Mouse (Mus musculus) limb, embryonic 14.5 days (tissue): Measurements from ENCODE around the gene Ebf3. TPM values are rescaled to one million over a fixed set of nuclear protein-coding genes. Genes with fewer than 3 reads are reported as not detected.
A peak's percentile ranks its signal among the peaks of the same experiment; 100 is the strongest.

Experiments used
- ATAC-seq: fragments of 200-750 bp; cut with Nextera tagmentation; 2 replicates; pipeline ENCODE4 v1.8.0; 2017; ENCODE audit warnings: low read depth, moderate number of reproducible peaks, moderate TSS enrichment; ENCODE audit not compliant: low FRiP score
- DNase-seq: peaks from one replicate; pipeline ENCODE4 v3.0.0-alpha.2; 2015; ENCODE audit warnings: low spot score
- H3K27ac ChIP-seq: fragments of 300-500 bp; sonication (generic); replicated peaks from 2 replicates; pipeline ENCODE4 v1.5.1; 2014; ENCODE audit warnings: low read depth, mild to moderate bottlenecking, low read length, moderate library complexity, mixed read lengths
- H3K27me3 ChIP-seq: fragments of 300-500 bp; sonication (generic); 2 replicates; pipeline ENCODE4 v1.6.1; 2014; ENCODE audit warnings: low read length, mixed read lengths; ENCODE audit not compliant: control insufficient read depth, insufficient read depth
- H3K36me3 ChIP-seq: fragments of 300-500 bp; sonication (generic); 2 replicates; pipeline ENCODE4 v1.6.1; 2014; ENCODE audit warnings: mild to moderate bottlenecking, low read length, moderate library complexity, mixed read lengths; ENCODE audit not compliant: control insufficient read depth, insufficient read depth
- H3K4me1 ChIP-seq: fragments of 300-500 bp; sonication (generic); 2 replicates; pipeline ENCODE4 v1.6.1; 2014; ENCODE audit warnings: antibody characterized with exemption, low read length, mixed read lengths; ENCODE audit not compliant: control insufficient read depth, insufficient read depth
- H3K4me2 ChIP-seq: fragments of 300-500 bp; sonication (generic); replicated peaks from 2 replicates; pipeline ENCODE4 v1.6.1; 2014; ENCODE audit warnings: low read depth, mild to moderate bottlenecking, low read length, moderate library complexity; ENCODE audit not compliant: severe bottlenecking
- H3K4me3 ChIP-seq: fragments of 300-500 bp; sonication (generic); replicated peaks from 2 replicates; pipeline ENCODE4 v1.5.1; 2014; ENCODE audit warnings: low read length
- H3K9ac ChIP-seq: fragments of 300-500 bp; sonication (generic); 2 replicates; pipeline ENCODE4 v1.6.1; 2014; ENCODE audit warnings: mild to moderate bottlenecking, low read depth, low read length, moderate library complexity; ENCODE audit not compliant: severe bottlenecking
- H3K9me3 ChIP-seq: fragments of 300-500 bp; sonication (generic); 2 replicates; pipeline ENCODE4 v1.6.1; 2016; ENCODE audit warnings: low read length; ENCODE audit not compliant: control insufficient read depth
- POLR2A ChIP-seq: fragments of 200-500 bp; IDR thresholded peaks from 2 replicates; pipeline ENCODE4 v1.8.0; 2012; ENCODE audit warnings: inconsistent platforms, mild to moderate bottlenecking, moderate library complexity, borderline replicate concordance; ENCODE audit not compliant: insufficient read depth, insufficient read length; ENCODE audit errors: extremely low read depth
- whole genome bisulfite sequencing: fragments of 180-500 bp; shearing (Covaris S2); extraction: QIAGEN DNeasy Blood & Tissue Kit; methylation state at CpG from one replicate; pipeline ENCODE4 v1.1.7; 2014; 5-methylcytosine and 5-hydroxymethylcytosine counted together
- polyA plus RNA-seq, 2 experiments: library from polyadenylated mRNA; depleted of rRNA in 1 of 2; stranded (reverse) in 1 of 2; unstranded in 1 of 2; fragments of >200 nt; fragmentation: Nextera tagmentation in 1 of 2; extraction: Ambion mirVana in 1 of 2; gene quantifications; 2 replicates each; pipeline versions ENCODE4 v1.2.1 to v1.2.3; 2012 to 2014

Gene Ebf3
- polyA plus RNA-seq, 2 experiments = 15.3 to 80.3 TPM

DNA sequence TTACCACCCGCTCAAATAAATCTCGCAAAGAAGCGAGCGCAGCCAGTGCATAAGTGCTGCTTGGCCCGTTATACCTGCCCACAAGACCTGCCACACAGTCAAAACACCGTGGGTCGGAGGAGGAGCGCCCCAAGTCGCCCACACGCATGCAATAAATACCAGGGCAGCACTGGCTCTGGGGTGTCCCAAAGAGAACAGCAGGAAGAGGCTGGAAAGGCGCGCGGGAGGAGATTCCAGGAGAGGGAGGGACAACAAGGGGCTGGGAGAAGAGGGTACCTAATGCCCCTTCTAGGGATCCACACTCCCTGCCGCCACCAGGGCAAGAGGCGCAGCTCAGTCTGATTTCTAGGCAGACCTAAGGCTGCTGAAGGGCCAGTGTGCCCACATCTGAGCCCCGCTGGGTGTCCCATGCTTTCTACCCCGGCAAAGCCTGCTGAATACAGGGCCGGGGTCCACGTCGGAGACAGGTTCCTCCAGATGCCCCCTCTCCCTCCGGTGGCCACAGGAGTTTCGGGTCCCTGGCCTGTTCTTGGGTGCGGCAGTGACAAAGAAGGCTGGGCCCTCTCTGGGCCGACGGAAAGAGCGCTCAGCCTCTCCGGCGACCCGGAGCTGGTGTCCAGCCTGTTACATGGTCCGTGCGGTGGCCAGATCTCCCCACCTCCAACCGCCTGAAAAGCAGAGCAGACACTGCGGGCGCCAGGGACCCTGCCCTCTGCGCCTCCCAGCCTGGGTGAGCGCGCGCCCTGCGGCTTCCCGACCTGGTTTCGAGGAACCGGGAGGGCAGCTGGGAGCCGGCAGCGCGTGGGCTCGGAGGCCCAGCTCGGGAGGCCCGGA, 682 bp upstream of the Ebf3 start:
- peak overlapping the region; percentile 91 for H3K4me2 ChIP-seq
- under 1% methylated on average over 44 of the region's 48 CpGs for WGBS
- ATAC-seq (peak; percentile 7; the same call in 1 of the 2 replicates), DNase-seq (no peak)
- H3K9ac ChIP-seq = peak overlapping the region; percentile 70
- peak overlapping the region; percentile 83 for H3K27ac ChIP-seq
- no peak for TF ChIP-seq POLR2A
- peaks cover 33% of the 10 kb centered on the region for H3K36me3 ChIP-seq
- peak overlapping the region; percentile 84 for H3K4me3 ChIP-seq
- peaks cover 42% of the 10 kb centered on the region for H3K4me1 ChIP-seq
- no peaks in the 10 kb centered on the region for H3K9me3 ChIP-seq
- peaks cover 46% of the 10 kb centered on the region for H3K27me3 ChIP-seq

DNA sequence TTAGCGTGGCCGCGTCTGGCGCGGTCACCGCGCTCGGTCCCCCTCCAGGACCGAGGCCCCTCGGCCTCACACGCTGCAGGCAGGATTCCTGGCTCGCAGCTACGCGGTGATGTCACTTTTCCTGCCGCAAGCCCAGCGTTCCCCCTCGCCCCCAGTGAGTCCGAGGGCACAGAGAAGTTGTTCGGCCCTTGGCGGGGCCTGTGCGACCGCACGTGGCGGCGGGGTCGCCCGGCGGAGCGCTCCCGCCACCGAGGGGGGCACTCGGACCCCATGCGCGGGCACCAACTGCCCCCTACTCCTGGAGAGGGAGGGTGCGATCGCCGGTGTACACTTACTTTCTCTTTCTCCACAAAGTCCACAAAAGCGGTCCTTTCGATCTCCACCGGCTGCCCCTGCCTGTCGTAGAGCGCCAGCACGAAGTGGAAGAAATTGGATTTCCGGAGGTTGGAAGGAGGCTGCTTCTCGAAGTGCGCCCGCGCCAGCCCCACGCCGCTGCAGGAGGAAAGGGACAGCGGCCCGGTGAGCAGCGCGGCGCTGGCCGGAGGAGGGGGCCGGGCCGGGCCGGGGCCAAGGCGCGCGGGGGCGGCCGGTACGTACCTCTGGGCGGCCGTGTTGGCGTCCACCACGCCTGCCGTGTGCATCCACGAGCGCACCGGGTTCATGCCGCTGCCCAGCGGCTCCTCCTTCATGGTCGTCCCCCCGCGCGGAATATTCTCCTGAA, 902 bp downstream of the Ebf3 start:
- Histone ChIP-seq H3K9me3 (no peaks in the 10 kb centered on the region), H3K4me2 (peak overlapping the region; percentile 91), H3K4me1 (peaks cover 34% of the 10 kb centered on the region), H3K4me3 (peak overlapping the region; percentile 84), H3K9ac (peak overlapping the region; percentile 98), H3K27me3 (peaks cover 39% of the 10 kb centered on the region), H3K27ac (peak overlapping the region; percentile 95), H3K36me3 (peaks cover 48% of the 10 kb centered on the region)
- under 1% methylated on average over 55 of the region's 79 CpGs for WGBS
- ATAC-seq = no peak
- no peak for DNase-seq
- 0 out of 2 replicates have a peak, but pooled peaks have one; percentile 4 for TF ChIP-seq POLR2A

DNA sequence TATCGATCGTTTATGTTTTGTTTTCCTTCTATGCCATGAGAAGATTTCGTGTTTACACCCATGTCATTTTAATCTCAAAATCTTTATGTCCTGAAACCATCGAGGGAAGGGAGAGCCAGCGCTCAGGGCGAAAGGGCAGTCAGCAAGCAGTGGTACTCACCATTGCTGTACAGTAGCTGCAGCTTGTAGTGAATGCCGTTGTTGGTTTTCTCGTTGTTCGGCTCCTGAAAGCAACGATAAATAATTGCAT, 1.4 kb downstream of the Ebf3 start:
- DNase-seq (no peak), ATAC-seq (no peak)
- H3K36me3 ChIP-seq = peaks cover 53% of the 10 kb centered on the region
- H3K4me3 ChIP-seq = peak overlapping the region; percentile 84
- WGBS = 2% methylated on average over 10 of the region's 10 CpGs
- peaks cover 29% of the 10 kb centered on the region for H3K4me1 ChIP-seq
- H3K27me3 ChIP-seq = peaks cover 34% of the 10 kb centered on the region
- H3K4me2 ChIP-seq = peak overlapping the region; percentile 91
- peak overlapping the region; percentile 95 for H3K27ac ChIP-seq
- no peak for TF ChIP-seq POLR2A
- H3K9me3 ChIP-seq = no peaks in the 10 kb centered on the region
- peak overlapping the region; percentile 98 for H3K9ac ChIP-seq

DNA sequence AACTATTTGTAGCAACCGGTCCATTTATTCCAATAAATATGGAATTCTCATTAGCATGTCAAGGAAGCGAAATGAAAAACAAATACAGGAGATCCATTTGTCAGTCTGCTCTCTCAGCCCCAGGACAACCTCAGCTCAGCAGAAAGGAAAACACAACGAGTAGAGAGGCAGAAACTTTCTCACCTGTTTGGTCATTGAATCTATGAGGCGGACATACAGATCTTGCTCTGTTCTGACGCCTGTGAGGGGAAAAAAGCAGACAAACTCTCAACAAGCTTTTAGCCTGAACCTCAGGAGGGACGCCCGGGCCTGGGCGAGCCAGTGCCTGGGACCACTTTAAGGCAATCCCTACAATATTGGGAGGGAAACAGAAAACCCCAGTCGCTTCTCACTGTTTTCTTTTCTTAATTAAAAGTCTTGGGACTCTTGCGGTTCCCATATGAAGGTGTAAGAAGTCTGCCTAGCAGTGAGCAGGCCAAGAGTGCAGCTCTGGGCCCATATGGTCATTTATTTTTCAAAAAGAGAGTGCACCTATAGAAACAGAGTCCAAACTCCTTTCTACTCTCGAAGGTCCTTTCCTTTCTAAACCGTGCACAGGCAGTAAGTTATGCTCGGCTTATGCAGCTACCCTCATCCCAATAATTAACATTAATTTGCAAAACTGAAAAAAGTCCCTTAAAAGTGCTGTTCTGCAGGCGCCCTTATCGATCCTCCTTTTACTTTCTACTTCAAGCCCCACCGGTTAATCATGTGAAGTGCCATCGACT, 1.9 kb downstream of the Ebf3 start:
- peak overlapping the region; percentile 84 for H3K4me3 ChIP-seq
- H3K4me1 ChIP-seq = peaks cover 24% of the 10 kb centered on the region
- DNase-seq (no peak), ATAC-seq (no peak)
- peak overlapping the region; percentile 95 for H3K27ac ChIP-seq
- TF ChIP-seq POLR2A = no peak
- peak overlapping the region; percentile 98 for H3K9ac ChIP-seq
- H3K9me3 ChIP-seq = no peaks in the 10 kb centered on the region
- peaks cover 29% of the 10 kb centered on the region for H3K27me3 ChIP-seq
- WGBS = 5% methylated on average over 17 of the region's 17 CpGs
- H3K4me2 ChIP-seq = peak overlapping the region; percentile 91
- H3K36me3 ChIP-seq = peaks cover 55% of the 10 kb centered on the region

DNA sequence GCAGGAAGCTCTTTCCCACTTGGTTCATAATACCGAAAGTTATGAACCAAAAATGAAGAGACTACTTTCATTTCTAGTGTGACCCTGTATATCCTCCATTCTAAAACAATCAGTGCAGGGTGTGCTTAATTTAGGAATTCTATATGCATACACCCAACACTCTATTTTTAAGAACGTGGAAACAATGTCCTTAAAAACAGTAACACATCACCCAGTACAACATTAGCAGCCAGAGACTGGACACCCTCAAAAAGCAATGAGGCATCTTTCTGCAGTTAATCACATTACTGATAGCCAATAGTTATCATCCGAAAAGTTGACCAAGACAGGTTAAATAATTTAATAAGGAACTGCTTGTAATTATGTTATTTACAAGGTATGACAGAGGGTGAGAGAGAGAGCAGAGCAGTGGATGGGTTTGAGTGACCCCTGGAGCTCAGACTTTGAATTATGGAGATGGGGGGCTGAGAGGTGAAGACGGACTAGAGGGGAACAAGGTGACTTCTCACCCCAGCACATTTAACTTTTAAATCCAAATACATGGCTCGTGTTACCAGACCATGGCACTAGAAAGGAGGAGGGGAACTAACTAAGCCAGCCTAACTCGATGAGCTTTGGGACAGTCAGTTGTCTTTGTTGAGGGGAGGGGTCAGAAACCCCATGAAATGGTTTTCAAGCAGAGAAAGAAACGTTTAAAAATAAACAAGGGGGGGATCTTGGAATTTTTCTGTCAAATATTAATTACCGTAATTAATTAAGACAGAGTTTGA, 2.7 kb downstream of the Ebf3 start:
- H3K9ac ChIP-seq = peak overlapping the region; percentile 98
- no peak for ATAC-seq
- no peak for TF ChIP-seq POLR2A

More for the DNA sequence above, 2.7 kb downstream of the Ebf3 start:
- H3K9me3 ChIP-seq = no peaks in the 10 kb centered on the region
- H3K4me1 ChIP-seq = peaks cover 20% of the 10 kb centered on the region
- H3K4me2 ChIP-seq = peak overlapping the region; percentile 91
- peaks cover 63% of the 10 kb centered on the region for H3K36me3 ChIP-seq
- peak overlapping the region; percentile 84 for H3K4me3 ChIP-seq
- peaks cover 23% of the 10 kb centered on the region for H3K27me3 ChIP-seq
- 7% methylated on average over 8 of the region's 8 CpGs for WGBS
- peak overlapping the region; percentile 95 for H3K27ac ChIP-seq
- no peak for DNase-seq
